Mouse (Mus musculus) stomach, postnatal 0 days (tissue): ENCODE measurements at regions not wholly inside any gene's neighbourhood (a gene's known extent, or its start where the extent isn't known, plus 50 kb on each side); places are given as distances from the start of the nearest gene placed in this dataset.

Experiments
- CTCF ChIP-seq: IDR thresholded peaks from 2 replicates; pipeline ENCODE4 v1.5.1; 2016; ENCODE audit warnings: antibody characterized with exemption, low read depth, mild to moderate bottlenecking, moderate library complexity
- EP300 ChIP-seq: optimal IDR thresholded peaks from 2 replicates; pipeline ENCODE3; 2016; ENCODE audit warnings: antibody characterized with exemption

DNA sequence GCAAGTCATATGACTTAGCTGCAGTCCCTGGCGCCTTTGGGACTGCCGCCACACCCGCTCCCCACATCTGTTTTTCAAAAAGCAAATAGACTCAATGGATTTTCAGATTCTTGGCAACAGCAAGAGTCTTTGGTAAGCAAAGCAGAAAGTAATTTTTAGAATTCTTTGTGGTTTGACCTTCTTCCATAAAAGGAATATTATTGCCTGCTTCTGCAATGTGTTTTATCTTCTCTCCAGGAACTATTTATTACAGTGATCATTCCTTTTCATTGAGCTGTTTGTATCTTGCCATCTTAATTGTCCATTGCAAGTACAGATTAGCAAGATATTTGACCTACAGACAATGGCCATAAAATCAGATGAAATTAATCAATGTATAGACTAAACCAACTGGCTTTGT is 184.2 kb upstream of the Cdh20 start:
- TF ChIP-seq EP300 (no peak), CTCF (no peak)
